Mouse (Mus musculus): ENCODE measurements at regions not wholly inside any gene's neighbourhood (a gene's known extent, or its start where the extent isn't known, plus 50 kb on each side); places are given as distances from the start of the nearest gene placed in this dataset.

DNA sequence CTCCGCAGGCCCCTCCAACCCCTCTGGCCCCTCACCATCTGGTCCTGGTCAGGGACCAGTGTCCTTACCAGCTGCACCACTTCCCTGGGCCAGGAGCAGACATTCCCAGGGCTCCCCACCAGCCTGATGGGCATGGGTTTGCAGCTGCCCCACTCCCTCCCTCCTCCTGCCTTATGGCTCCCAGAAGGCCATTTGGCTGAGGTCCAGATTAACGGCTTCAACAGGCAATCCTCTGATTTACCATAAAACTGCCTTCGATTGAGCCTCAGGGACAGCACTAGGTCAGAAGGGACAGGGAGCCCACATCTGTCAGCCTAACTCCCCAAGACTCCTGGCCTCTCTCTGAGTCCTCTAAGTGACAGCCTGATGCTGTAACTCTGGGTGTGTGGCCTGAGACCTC lies 221.9 kb upstream of the Sulf2 start:
- H3K4me1 ChIP-seq, result 0 out of 2 replicates have a peak, but pooled peaks cover 3% of the 10 kb centered on the region
- H3K4me2 ChIP-seq, result no peak overlapping the region
- ATAC-seq (ENCODE audit: borderline replicate concordance, extremely low read depth, low FRiP score, low TSS enrichment), result no peak
- H3K4me3 ChIP-seq, result no peak overlapping the region
- H3K9me3 ChIP-seq, result no peaks in the 10 kb centered on the region
- no peak overlapping the region for H3K9ac ChIP-seq
- no peaks in the 10 kb centered on the region for H3K27me3 ChIP-seq
- H3K27ac ChIP-seq, result no peak overlapping the region
- 35% methylated on average over 3 of the region's 3 CpGs for WGBS
- no peaks in the 10 kb centered on the region for H3K36me3 ChIP-seq

- no peak overlapping the region for H3K4me2 ChIP-seq
- no peak for ATAC-seq (ENCODE audit: borderline replicate concordance, extremely low read depth, low FRiP score, low TSS enrichment)
- 85% methylated on average over 12 of the region's 12 CpGs for WGBS
Observed at GRCm38 (mm10) chr2:166375639-166376038, 220.2 kb upstream of the Sulf2 start.

GRCm38 (mm10) chr2:166370776-166371175 lies 215.3 kb upstream of the Sulf2 start:
- Histone ChIP-seq H3K4me3 (no peak overlapping the region), H3K36me3 (no peaks in the 10 kb centered on the region), H3K9me3 (no peaks in the 10 kb centered on the region), H3K9ac (no peak overlapping the region), H3K27me3 (no peaks in the 10 kb centered on the region), H3K4me2 (no peak overlapping the region), H3K27ac (no peak overlapping the region), H3K4me1 (no peaks in the 10 kb centered on the region)
- 74% methylated on average over 6 of the region's 6 CpGs for WGBS
- ATAC-seq (ENCODE audit: borderline replicate concordance, extremely low read depth, low FRiP score, low TSS enrichment), result no peak

More at GRCm38 (mm10) chr2:166375639-166376038, 220.2 kb upstream of the Sulf2 start:
- Histone ChIP-seq H3K9ac (no peak overlapping the region), H3K4me3 (no peak overlapping the region), H3K9me3 (no peaks in the 10 kb centered on the region), H3K36me3 (no peaks in the 10 kb centered on the region), H3K4me1 (0 out of 2 replicates have a peak, but pooled peaks cover 3% of the 10 kb centered on the region), H3K27me3 (no peaks in the 10 kb centered on the region), H3K27ac (no peak overlapping the region)

DNA sequence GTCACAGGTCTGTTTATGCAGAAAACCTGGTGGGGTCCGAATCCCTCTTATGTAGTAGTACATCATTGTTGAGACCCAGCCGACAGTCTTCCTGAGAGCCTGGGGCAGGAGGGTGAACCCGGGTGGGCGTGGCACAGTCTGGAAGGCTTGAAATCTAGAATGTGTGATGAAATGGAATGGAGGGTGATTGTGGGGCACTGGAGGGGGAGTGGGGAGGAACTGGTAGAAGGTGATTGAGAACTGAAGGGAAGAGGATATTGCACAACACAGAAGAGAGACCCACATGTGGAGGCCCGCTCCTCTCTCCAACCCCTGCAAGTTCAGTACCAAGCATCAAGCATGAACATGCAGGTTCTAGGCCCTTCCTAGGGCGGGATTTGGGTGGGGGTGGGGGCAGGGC lies 206.2 kb upstream of the Sulf2 start:
- ATAC-seq (ENCODE audit: borderline replicate concordance, extremely low read depth, low FRiP score, low TSS enrichment), result no peak
- Histone ChIP-seq H3K27me3 (peaks cover 3% of the 10 kb centered on the region; the same call in 1 of the 2 replicates), H3K4me1 (peaks cover 8% of the 10 kb centered on the region; the same call in 1 of the 2 replicates), H3K36me3 (no peaks in the 10 kb centered on the region), H3K4me3 (no peak overlapping the region), H3K9ac (no peak overlapping the region), H3K4me2 (no peak overlapping the region), H3K9me3 (no peaks in the 10 kb centered on the region), H3K27ac (no peak overlapping the region)
- 66% methylated on average over 6 of the region's 6 CpGs for WGBS

DNA sequence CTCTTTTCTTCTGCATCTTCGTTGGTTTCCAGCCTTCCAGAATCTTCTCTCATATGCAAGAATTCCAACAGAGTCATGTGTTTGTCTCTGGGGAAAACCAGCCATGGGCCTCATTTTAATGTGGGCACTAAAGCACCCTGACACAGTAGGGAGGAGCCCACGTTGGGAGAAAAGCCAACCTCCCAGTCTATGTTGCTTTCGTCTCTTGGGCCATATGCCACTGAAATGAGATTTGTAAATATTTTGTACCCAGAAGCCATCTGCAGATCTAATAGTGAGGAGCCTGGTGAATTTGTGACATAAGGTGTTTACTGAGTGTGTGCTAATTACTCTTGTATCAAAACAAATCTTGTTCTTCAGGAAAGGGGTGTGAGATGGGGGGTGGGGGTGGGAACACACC lies 205.3 kb upstream of the Sulf2 start:
- no peaks in the 10 kb centered on the region for H3K9me3 ChIP-seq
- no peak overlapping the region for H3K4me3 ChIP-seq
- no peak overlapping the region for H3K27ac ChIP-seq
- no peak overlapping the region for H3K4me2 ChIP-seq
- H3K36me3 ChIP-seq, result no peaks in the 10 kb centered on the region
- 58% methylated on average over 3 of the region's 3 CpGs for WGBS
- ATAC-seq (ENCODE audit: borderline replicate concordance, extremely low read depth, low FRiP score, low TSS enrichment), result no peak
- H3K9ac ChIP-seq, result no peak overlapping the region
- peaks cover 3% of the 10 kb centered on the region; the same call in 1 of the 2 replicates for H3K27me3 ChIP-seq
- peaks cover 11% of the 10 kb centered on the region; the same call in 1 of the 2 replicates for H3K4me1 ChIP-seq

DNA sequence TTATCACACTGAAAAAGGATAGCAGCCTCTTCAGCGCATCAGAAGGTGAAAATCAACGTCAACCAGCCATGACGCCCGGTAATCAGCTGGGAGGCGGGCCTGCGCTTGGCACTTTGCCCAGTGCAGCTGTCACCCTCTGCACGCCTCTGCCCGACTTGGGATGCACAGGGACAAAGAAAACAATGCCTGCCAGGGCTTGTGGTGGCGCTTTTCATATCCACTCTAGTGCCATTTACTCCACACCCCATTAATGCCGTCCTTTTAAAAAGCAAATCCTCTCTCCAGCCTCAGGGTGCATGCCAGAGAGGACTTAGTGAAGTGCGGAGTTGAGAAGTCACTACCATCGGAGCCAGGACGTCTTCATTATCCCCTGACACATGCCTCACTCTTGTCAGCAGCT lies 204.5 kb upstream of the Sulf2 start:
- H3K4me2 ChIP-seq, result no peak overlapping the region
- H3K9ac ChIP-seq, result no peak overlapping the region
- peaks cover 11% of the 10 kb centered on the region; the same call in 1 of the 2 replicates for H3K4me1 ChIP-seq
- H3K36me3 ChIP-seq, result no peaks in the 10 kb centered on the region
- no peak overlapping the region for H3K4me3 ChIP-seq
- ATAC-seq (ENCODE audit: borderline replicate concordance, extremely low read depth, low FRiP score, low TSS enrichment), result no peak
- no peak overlapping the region for H3K27ac ChIP-seq
- peaks cover 3% of the 10 kb centered on the region; the same call in 1 of the 2 replicates for H3K27me3 ChIP-seq
- no peaks in the 10 kb centered on the region for H3K9me3 ChIP-seq
- whole genome bisulfite sequencing, result 31% methylated on average over 13 of the region's 13 CpGs

- H3K4me3 ChIP-seq, result no peak overlapping the region
- H3K4me1 ChIP-seq, result peaks cover 30% of the 10 kb centered on the region
- no peaks in the 10 kb centered on the region for H3K36me3 ChIP-seq
- peaks cover 3% of the 10 kb centered on the region; the same call in 1 of the 2 replicates for H3K27me3 ChIP-seq
- no peaks in the 10 kb centered on the region for H3K9me3 ChIP-seq
- ATAC-seq (ENCODE audit: borderline replicate concordance, extremely low read depth, low FRiP score, low TSS enrichment), result no peak
- H3K9ac ChIP-seq, result no peak overlapping the region
- H3K4me2 ChIP-seq, result no peak overlapping the region
- H3K27ac ChIP-seq, result no peak overlapping the region
- 45% methylated on average over 7 of the region's 7 CpGs for WGBS
Observed at GRCm38 (mm10) chr2:166357824-166358223, 202.4 kb upstream of the Sulf2 start.

- peaks cover 34% of the 10 kb centered on the region for H3K4me1 ChIP-seq
- H3K27me3 ChIP-seq, result peaks cover 4% of the 10 kb centered on the region; the same call in 1 of the 2 replicates
- H3K4me2 ChIP-seq, result no peak overlapping the region
- H3K27ac ChIP-seq, result no peak overlapping the region
- H3K36me3 ChIP-seq, result no peaks in the 10 kb centered on the region
- ATAC-seq (ENCODE audit: borderline replicate concordance, extremely low read depth, low FRiP score, low TSS enrichment), result no peak
- no peaks in the 10 kb centered on the region for H3K9me3 ChIP-seq
- no peak overlapping the region for H3K9ac ChIP-seq
- WGBS, result 54% methylated on average over 7 of the region's 7 CpGs
- H3K4me3 ChIP-seq, result no peak overlapping the region
Observed at GRCm38 (mm10) chr2:166355944-166356343, 200.5 kb upstream of the Sulf2 start.

GRCm38 (mm10) chr2:166355446-166355845 lies 200.0 kb upstream of the Sulf2 start:
- Histone ChIP-seq H3K36me3 (no peaks in the 10 kb centered on the region), H3K27ac (no peak overlapping the region), H3K9ac (no peak overlapping the region), H3K9me3 (no peaks in the 10 kb centered on the region), H3K4me1 (peaks cover 34% of the 10 kb centered on the region), H3K4me3 (no peak overlapping the region), H3K4me2 (no peak overlapping the region), H3K27me3 (peaks cover 9% of the 10 kb centered on the region; the same call in 1 of the 2 replicates)
- WGBS, result 47% methylated on average over 6 of the region's 6 CpGs
- ATAC-seq (ENCODE audit: borderline replicate concordance, extremely low read depth, low FRiP score, low TSS enrichment), result no peak

- peaks cover 18% of the 10 kb centered on the region for H3K27me3 ChIP-seq
- WGBS, result 83% methylated on average over 4 of the region's 4 CpGs
- H3K27ac ChIP-seq, result no peak overlapping the region
- no peak overlapping the region for H3K9ac ChIP-seq
- peaks cover 26% of the 10 kb centered on the region for H3K4me1 ChIP-seq
- no peaks in the 10 kb centered on the region for H3K9me3 ChIP-seq
- no peak for ATAC-seq (ENCODE audit: borderline replicate concordance, extremely low read depth, low FRiP score, low TSS enrichment)
- no peak overlapping the region for H3K4me2 ChIP-seq
- no peak overlapping the region for H3K4me3 ChIP-seq
- no peaks in the 10 kb centered on the region for H3K36me3 ChIP-seq
Observed at GRCm38 (mm10) chr2:166354391-166354790, 198.9 kb upstream of the Sulf2 start.

GRCm38 (mm10) chr2:166353447-166354111 lies 198.1 kb upstream of the Sulf2 start:
- Histone ChIP-seq H3K9ac (no peak overlapping the region), H3K4me3 (no peak overlapping the region), H3K27me3 (peaks cover 23% of the 10 kb centered on the region), H3K4me1 (peaks cover 26% of the 10 kb centered on the region), H3K4me2 (no peak overlapping the region), H3K36me3 (no peaks in the 10 kb centered on the region), H3K9me3 (no peaks in the 10 kb centered on the region), H3K27ac (peak overlapping the region; percentile 5; the same call in 1 of the 2 replicates)
- 41% methylated on average over 12 of the region's 12 CpGs for WGBS
- ATAC-seq (ENCODE audit: borderline replicate concordance, extremely low read depth, low FRiP score, low TSS enrichment), result no peak

DNA sequence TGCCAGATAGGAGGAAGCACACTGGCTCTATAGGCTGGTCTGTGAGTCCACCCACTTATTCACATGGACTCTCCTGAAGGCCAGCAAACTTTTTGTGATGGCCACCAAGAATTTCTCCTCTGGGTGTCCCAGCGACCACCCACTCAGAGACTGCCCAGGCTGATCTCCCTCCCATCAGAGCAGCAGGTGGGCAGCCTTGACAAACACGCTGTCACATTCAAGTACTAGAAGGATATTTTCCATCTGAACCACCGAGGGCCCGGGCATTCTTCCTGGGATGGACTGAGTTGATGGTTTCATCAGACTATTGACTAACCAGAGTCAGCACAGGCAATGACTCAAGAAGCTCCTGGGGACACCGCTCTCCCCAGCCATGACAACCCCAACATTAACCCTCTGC lies 196.5 kb upstream of the Sulf2 start:
- Histone ChIP-seq H3K27ac (no peak overlapping the region), H3K27me3 (peaks cover 37% of the 10 kb centered on the region), H3K4me3 (no peak overlapping the region), H3K4me1 (peaks cover 26% of the 10 kb centered on the region), H3K4me2 (no peak overlapping the region), H3K9ac (no peak overlapping the region), H3K9me3 (no peaks in the 10 kb centered on the region), H3K36me3 (no peaks in the 10 kb centered on the region)
- WGBS, result 52% methylated on average over 5 of the region's 5 CpGs
- peak; percentile 9; the same call in 1 of the 2 replicates for ATAC-seq (ENCODE audit: borderline replicate concordance, extremely low read depth, low FRiP score, low TSS enrichment)

Measured in lung, embryonic 15.5 days (tissue).